Mouse (Mus musculus) midbrain, embryonic 10.5 days (tissue): Measurements from ENCODE around the gene Pdcd1lg2. TPM values are rescaled to one million over a fixed set of nuclear protein-coding genes. Genes with fewer than 3 reads are reported as not detected.
A peak's percentile ranks its signal among the peaks of the same experiment; 100 is the strongest.

Source experiments
- DNase-seq: peaks from one replicate; pipeline ENCODE4 v3.0.0-alpha.2; 2017; ENCODE audit warnings: low spot score
- H3K27ac ChIP-seq: fragments of 300-500 bp; sonication (generic); replicated peaks from 2 replicates; pipeline ENCODE4 v1.5.1; 2016; ENCODE audit warnings: mild to moderate bottlenecking
- H3K27me3 ChIP-seq: fragments of 300-500 bp; sonication (generic); 2 replicates; pipeline ENCODE4 v1.6.1; 2016; ENCODE audit warnings: low read depth, mild to moderate bottlenecking; ENCODE audit not compliant: poor library complexity, severe bottlenecking
- H3K36me3 ChIP-seq: fragments of 300-500 bp; sonication (generic); 2 replicates; pipeline ENCODE4 v1.6.1; 2016; ENCODE audit warnings: mild to moderate bottlenecking, moderate library complexity
- H3K4me1 ChIP-seq: fragments of 300-500 bp; sonication (generic); 2 replicates; pipeline ENCODE4 v1.6.1; 2016
- H3K4me3 ChIP-seq: fragments of 300-500 bp; sonication (generic); 2 replicates; pipeline ENCODE4 v1.5.1; 2016; ENCODE audit warnings: mild to moderate bottlenecking, moderate library complexity
- H3K9me3 ChIP-seq: fragments of 300-500 bp; sonication (generic); replicated peaks from 2 replicates; pipeline ENCODE4 v1.6.1; 2016; ENCODE audit warnings: mild to moderate bottlenecking
- WGBS: fragments of 180-500 bp; shearing (Covaris S2); methylation state at CpG from one replicate; pipeline ENCODE4 v1.1.7; 2016; 5-methylcytosine and 5-hydroxymethylcytosine counted together
- polyA plus RNA-seq: library from polyadenylated mRNA; unstranded; fragments of >200 nt; fragmentation: Nextera tagmentation; extraction: Ambion mirVana; gene quantifications from 2 replicates; pipeline ENCODE4 v1.2.1, GENCODE M21; 2016

Gene Pdcd1lg2
- not detected in 2 replicates for polyA plus RNA-seq

DNA sequence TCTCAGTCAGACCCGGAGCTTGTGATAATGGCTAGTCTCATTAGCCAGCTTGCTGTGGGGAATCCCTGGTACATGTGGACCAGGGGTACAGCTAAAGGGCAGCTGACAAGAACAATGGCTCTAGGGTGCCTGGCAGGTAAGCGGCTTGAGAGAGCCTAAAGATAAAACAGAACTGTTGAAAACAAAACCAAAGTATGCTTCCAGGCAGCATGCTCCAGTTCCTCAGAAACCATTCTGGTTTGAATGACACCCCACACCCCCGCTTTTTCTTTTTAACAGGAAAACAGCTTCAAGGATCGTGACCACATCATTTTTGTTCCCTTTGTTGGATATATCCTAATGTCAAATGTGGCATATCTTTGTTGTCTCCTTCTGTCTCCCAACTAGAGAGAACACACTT, at the start of gene Pdcd1lg2:
TSS of gene Pdcd1lg2 (plus strand) at position 301 of the 400 bp plus-strand sequence.
- H3K27me3 ChIP-seq = no peaks in the 10 kb centered on the region
- H3K4me1 ChIP-seq = no peaks in the 10 kb centered on the region
- WGBS = 91% methylated on average over 4 of the region's 4 CpGs
- no peak for DNase-seq
- no peaks in the 10 kb centered on the region for H3K9me3 ChIP-seq
- no peak within 1 kb of the TSS for H3K27ac ChIP-seq
- no peak within 1 kb of the TSS for H3K4me3 ChIP-seq
- H3K36me3 ChIP-seq = no peaks in the 10 kb centered on the region

DNA sequence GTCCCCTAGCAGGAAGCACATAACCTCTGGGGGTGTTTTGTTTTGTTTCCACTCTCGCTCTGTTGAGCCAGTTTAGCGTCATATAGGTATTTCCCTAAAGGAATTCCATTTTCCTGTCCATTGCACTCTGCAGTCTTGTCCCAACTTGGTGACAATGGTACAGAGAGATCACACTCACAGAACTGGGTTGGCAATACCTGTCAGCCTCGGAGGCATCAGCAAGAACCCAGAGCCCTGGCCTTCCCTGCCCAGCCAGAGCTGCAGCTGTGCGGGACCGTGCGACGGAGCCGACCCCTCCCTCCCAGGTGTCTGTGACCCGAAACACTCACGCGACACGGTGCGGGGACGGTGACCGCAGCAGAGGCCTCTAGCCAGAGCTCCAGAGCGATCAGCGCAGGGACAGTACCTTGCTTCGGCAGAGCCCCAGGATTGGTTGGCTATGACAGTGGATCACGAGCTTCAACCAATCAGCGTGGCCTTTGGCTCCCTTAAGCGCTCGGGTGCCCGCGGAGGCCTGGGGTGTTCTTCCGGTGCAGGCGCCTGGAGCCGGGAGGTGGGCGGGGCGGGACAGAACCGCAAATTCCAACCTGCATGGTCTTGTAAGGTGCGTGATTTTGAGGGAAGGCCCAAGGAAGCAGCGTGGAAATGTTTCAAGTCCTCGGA, 49.1 kb upstream of the Pdcd1lg2 start:
- 3% methylated on average over 33 of the region's 33 CpGs for WGBS
- peak overlapping the region; percentile 64 for H3K4me3 ChIP-seq
- no peaks in the 10 kb centered on the region for H3K9me3 ChIP-seq
- H3K27ac ChIP-seq = peak overlapping the region; percentile 81
- no peaks in the 10 kb centered on the region for H3K36me3 ChIP-seq
- DNase-seq = peak; percentile 89
- H3K27me3 ChIP-seq = peaks cover 16% of the 10 kb centered on the region; the same call in 1 of the 2 replicates
- H3K4me1 ChIP-seq = peaks cover 19% of the 10 kb centered on the region

DNA sequence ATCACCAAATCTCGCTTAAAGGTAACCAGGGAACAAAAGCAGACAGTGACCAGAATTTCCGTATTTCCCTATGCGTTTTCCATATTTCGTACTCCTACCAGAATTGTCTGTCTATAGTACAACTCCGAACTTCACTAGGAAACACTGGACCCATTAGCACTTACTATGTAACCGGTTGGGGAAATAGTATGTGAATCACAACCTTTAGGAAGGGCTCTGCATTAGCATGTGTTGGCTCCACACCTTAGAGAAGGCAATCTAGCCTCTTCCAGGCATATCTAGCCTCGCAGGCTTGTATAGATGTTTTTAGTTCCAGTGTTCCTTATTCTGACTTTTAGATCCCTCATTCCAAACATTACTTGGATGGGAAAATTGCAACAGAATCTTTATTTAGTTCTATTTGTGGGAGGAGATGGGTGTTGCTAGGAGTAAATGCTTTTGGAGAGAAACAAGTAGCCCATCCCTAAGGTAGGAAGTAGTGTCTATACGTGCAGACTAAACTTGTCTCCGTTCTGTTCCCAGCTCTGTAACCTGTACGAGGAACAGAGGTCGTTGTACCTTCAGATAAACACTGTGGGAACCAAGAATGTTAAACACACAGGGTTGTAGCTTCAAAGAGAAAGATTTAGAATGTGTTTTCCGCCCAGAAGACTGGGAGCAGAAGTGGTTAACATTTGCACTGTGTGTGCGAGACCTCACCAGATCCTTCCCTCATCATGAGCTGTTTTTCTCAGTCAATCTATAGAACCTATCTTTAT, 48.4 kb upstream of the Pdcd1lg2 start:
- Histone ChIP-seq H3K9me3 (no peaks in the 10 kb centered on the region), H3K27ac (peak overlapping the region; percentile 81), H3K4me3 (peak overlapping the region; percentile 64), H3K36me3 (no peaks in the 10 kb centered on the region), H3K4me1 (peaks cover 25% of the 10 kb centered on the region), H3K27me3 (peaks cover 24% of the 10 kb centered on the region; the same call in 1 of the 2 replicates)
- no peak for DNase-seq
- WGBS = 53% methylated on average over 13 of the region's 13 CpGs

DNA sequence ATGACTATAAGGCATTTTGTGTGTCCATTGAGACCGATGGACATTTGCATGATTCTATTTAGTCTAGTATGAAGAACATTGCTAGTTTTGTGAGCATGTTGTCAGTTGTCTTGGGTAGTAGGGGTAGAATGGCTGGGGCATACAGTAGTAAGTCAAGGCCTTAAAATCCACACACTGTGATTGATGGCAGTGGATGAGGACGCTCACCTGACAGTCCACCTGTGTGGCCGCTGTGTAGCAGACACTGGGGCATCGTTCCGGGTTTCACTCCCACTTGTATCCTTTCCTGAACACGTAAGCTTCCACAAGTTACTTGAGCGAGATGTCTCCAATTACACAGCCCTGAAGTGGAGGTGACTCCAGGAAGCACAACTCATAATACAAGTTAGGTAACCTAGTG, 47.2 kb upstream of the Pdcd1lg2 start:
- Histone ChIP-seq H3K27ac (no peak overlapping the region), H3K4me3 (no peak overlapping the region), H3K27me3 (peaks cover 35% of the 10 kb centered on the region), H3K9me3 (no peaks in the 10 kb centered on the region), H3K36me3 (no peaks in the 10 kb centered on the region), H3K4me1 (peaks cover 29% of the 10 kb centered on the region)
- DNase-seq = no peak
- 89% methylated on average over 7 of the region's 7 CpGs for WGBS

DNA sequence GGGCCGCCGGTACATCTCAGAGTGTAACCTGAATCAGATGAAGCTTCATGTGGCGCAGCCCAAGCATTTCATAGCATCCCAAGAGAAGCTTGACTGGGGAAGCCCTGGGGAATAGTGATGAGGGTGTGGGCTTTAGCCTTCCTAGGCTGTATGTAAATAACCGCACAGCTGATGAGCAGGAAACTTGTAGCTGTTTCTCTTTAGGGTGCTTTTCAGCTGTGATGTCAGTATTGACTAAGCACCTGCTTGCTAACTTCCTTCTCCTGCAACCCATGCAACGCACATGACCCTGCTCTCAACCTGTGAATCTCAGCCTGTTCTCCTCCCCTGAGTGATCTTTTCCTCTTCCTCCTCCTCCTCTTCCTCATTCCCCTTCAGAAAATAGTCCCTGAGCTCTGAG, 46.6 kb upstream of the Pdcd1lg2 start:
- Histone ChIP-seq H3K27me3 (peaks cover 35% of the 10 kb centered on the region), H3K4me1 (peaks cover 29% of the 10 kb centered on the region), H3K36me3 (no peaks in the 10 kb centered on the region), H3K9me3 (no peaks in the 10 kb centered on the region), H3K4me3 (no peak overlapping the region), H3K27ac (no peak overlapping the region)
- 79% methylated on average over 5 of the region's 5 CpGs for WGBS
- no peak for DNase-seq

DNA sequence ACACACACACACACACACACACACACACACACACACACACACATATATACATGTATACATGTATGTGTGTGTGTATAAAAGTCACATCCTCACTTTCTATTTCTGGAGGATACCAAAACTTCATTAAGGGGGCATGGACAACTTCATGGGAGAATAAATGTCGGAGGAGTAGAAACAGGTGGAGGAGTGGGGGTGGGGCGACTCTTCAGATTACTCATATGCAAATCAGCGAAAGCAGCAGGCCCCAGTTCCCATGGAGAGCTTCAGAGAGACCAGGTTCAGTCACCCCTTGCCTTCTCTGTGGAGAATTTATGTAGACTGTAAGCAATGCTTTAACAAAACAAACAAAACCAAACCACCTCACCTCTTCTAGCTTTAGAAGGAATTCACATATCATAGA, 45.6 kb upstream of the Pdcd1lg2 start:
- no peak for DNase-seq
- WGBS = 19% methylated on average over 3 of the region's 3 CpGs
- no peak overlapping the region for H3K27ac ChIP-seq
- peaks cover 35% of the 10 kb centered on the region for H3K27me3 ChIP-seq
- no peaks in the 10 kb centered on the region for H3K36me3 ChIP-seq
- H3K4me3 ChIP-seq = no peak overlapping the region
- no peaks in the 10 kb centered on the region for H3K9me3 ChIP-seq
- peaks cover 29% of the 10 kb centered on the region for H3K4me1 ChIP-seq

DNA sequence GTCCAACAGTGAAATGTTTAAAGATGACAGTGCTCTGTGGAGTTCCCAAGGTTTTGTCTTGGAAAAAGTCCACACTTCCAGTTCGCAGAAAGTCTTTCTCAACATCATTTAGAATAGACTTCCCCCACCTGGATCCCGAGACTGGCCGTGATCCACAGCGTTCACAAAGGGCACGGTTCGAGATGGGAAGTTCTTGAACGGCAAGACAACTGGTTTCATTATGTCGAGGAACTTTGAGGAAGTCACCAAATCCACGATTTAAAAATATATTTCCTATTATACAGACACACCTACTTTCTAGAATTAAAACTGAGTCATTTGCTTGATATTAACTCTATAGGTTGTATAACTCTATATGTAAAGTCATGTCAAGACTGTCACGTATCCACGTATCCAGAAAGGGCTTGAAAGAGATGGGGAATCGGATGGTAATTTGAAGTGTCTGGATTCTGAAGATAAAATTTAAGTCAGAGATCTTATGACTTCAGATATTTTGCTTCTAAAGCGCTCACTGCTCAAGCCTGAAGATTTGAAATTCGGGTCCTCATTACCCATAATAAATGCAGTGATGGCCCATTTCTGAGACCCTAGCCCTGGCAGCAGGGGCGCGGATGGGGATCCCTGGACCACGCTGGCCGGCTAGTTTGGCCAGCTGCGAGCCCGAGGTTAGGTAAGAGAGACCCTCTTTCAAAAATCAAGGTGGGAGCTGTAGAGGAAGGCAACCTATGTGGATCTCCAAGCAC, 44.3 kb upstream of the Pdcd1lg2 start:
- 65% methylated on average over 20 of the region's 20 CpGs for WGBS
- DNase-seq = no peak
- Histone ChIP-seq H3K9me3 (no peaks in the 10 kb centered on the region), H3K4me3 (peak overlapping the region; percentile 54), H3K36me3 (no peaks in the 10 kb centered on the region), H3K27ac (no peak overlapping the region), H3K4me1 (peaks cover 21% of the 10 kb centered on the region), H3K27me3 (peaks cover 29% of the 10 kb centered on the region)

DNA sequence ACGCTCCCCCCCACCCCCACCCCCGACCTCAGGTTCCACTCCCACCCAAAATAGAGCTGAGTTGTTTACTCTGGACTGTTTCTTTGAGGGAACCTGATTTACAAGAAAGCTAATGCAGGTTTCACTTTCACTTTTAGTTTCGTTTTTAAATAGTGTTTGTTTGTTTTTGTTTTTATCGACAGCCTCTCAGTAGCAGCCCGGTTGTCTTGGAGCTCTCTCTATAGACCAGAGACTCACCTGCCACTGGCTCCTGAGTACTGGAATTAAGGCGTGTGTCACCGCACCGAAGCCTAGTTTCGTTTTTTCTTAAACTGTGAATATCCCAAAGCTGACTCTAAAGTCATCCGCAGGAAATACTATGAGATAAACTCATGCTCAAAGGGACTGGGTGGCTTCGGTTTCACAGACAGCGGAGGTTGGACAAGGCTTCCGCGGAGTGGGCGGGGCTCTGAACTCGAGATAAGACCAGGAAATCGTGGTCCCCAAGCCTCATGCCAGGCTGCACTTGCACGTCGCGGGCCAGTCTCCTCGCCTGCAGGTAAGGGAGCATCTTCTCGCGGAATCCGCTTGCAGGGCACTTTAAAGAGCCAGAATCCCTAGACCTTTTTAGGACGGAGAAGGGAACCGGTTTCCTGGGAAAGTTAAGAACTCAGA, 43.6 kb upstream of the Pdcd1lg2 start, which contains the start of the genes Plgrkt and Cd274:
TSS of gene Plgrkt (minus strand) at position 422 of the 654 bp plus-strand sequence.
TSS of gene Cd274 (plus strand) at position 487 of the 654 bp plus-strand sequence.
- Histone ChIP-seq H3K4me1 (peaks cover 16% of the 10 kb centered on the region), H3K9me3 (no peaks in the 10 kb centered on the region), H3K27me3 (peaks cover 29% of the 10 kb centered on the region), H3K4me3 (peak within 1 kb of the TSS; percentile 54), H3K27ac (no peak within 1 kb of the TSS), H3K36me3 (no peaks in the 10 kb centered on the region)
- 5% methylated on average over 26 of the region's 26 CpGs for WGBS
- peak; percentile 49 for DNase-seq

DNA sequence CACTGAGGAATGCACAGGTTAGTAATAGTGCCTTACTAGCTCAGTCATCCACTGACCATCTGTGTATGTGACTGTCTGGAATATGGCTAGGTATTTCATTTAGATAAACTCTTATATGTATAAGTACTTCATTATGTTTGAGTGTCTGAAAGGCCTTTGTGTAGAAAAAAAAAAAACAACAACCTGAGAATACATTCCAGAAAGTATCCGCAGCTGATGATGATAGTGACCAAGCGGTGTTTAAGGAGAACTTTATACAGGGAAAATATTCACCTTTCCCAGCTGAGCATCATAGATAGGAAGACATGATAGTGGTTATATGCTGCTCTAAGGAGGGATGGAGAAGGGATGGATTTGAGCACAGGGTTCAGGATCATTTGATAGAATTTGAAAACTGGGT, 42.7 kb upstream of the Pdcd1lg2 start:
- DNase-seq = no peak
- WGBS = 93% methylated on average over 2 of the region's 2 CpGs
- Histone ChIP-seq H3K4me3 (no peak overlapping the region), H3K27me3 (peaks cover 29% of the 10 kb centered on the region), H3K4me1 (peaks cover 11% of the 10 kb centered on the region), H3K36me3 (no peaks in the 10 kb centered on the region), H3K9me3 (no peaks in the 10 kb centered on the region), H3K27ac (no peak overlapping the region)

DNA sequence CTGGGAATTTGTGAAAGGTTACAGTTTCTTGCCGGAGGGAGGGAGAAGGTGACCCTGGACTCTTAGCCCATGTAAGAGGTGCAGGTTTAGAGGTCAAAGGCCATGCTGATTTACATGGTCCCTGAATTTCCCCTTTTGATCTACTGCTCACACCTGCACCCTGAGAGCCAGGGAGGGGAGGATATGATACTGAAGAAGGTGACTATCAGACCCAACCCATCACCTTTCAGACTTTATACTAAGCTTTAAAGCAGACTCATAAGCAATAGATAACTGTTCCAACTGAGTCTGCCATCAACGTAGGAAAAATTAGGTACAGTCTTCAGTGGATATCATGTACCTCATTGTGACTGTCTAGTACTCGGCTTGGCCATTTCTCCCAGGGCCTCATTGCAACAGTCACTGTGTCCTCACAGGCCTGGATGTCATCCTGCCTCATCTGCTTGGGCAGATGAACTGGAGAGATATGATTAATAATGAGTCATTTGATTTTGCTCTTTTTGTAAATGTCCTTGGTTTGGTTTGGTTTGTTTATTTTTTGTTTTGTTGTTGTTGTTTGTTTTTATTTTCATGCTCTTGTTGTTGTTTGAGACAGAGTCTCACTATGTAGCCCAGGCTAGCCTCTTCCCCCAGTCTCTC, 41.9 kb upstream of the Pdcd1lg2 start:
- WGBS = 88% methylated on average over 3 of the region's 3 CpGs
- no peak overlapping the region for H3K4me3 ChIP-seq
- peaks cover 11% of the 10 kb centered on the region for H3K4me1 ChIP-seq
- H3K27ac ChIP-seq = no peak overlapping the region
- no peak for DNase-seq
- H3K9me3 ChIP-seq = no peaks in the 10 kb centered on the region
- H3K27me3 ChIP-seq = peaks cover 29% of the 10 kb centered on the region
- H3K36me3 ChIP-seq = no peaks in the 10 kb centered on the region

DNA sequence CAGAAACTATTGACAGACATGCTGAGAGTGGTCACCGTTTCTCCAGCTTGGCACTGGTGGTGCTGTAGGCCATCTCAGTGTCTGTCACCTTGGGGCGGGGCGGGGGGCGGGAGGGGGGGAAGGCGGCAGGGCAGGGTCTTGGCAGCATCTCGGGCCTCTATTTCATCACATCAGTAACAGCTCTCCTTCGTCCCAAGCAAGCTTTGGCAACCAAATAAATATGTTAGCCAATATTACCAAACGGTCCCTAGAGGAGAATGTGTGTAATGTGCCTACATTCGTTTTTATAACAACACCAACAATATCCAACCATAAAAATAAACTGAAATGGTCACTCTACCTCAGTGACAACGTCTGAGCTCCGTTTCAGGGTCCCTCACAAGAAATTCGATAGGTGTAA, 40.6 kb upstream of the Pdcd1lg2 start:
- WGBS = 72% methylated on average over 12 of the region's 12 CpGs
- H3K4me3 ChIP-seq = no peak overlapping the region

More for the DNA sequence above, 40.6 kb upstream of the Pdcd1lg2 start:
- no peaks in the 10 kb centered on the region for H3K36me3 ChIP-seq
- no peak overlapping the region for H3K27ac ChIP-seq
- H3K9me3 ChIP-seq = no peaks in the 10 kb centered on the region
- DNase-seq = no peak
- peaks cover 11% of the 10 kb centered on the region for H3K4me1 ChIP-seq
- H3K27me3 ChIP-seq = peaks cover 27% of the 10 kb centered on the region
